Mouse (Mus musculus) stomach, postnatal 0 days (tissue): ENCODE measurements around the gene Mmd2.

Experiments used
- CTCF ChIP-seq: IDR thresholded peaks from 2 replicates; pipeline ENCODE4 v1.5.1; 2016; ENCODE audit warnings: antibody characterized with exemption, low read depth, mild to moderate bottlenecking, moderate library complexity
- EP300 ChIP-seq: optimal IDR thresholded peaks from 2 replicates; pipeline ENCODE3; 2016; ENCODE audit warnings: antibody characterized with exemption

- TF ChIP-seq EP300 (no peak), CTCF (no peak)
Measured at GRCm38 (mm10) chr5:142605288-142605687, 3.3 kb downstream of the Mmd2 start.
